Mouse (Mus musculus) right cerebral cortex, postnatal 14 days (tissue): ENCODE results near the gene Hoxa3.

Experiments
- DNase-seq: peaks from one replicate; pipeline ENCODE4 v3.0.0; 2022

The Hoxa3 gene

DNA sequence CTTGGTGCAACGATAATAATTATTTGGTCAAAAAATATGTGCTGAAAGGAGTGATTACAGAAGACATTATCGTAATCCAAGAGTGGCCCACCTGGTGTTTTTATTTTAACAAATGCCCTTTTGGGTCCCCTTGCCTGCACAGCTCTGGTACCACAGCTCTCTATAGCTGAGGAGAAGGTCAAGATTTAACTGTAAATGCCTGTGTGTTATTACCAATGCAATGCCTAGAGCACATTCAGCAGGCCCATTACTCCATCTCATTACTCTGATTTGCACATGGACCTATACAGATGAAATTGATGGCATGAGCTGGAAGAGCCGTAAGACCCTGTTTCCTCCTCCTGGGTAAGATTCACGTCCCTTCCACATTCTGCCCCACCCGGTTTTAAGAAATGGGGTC, 74.0 kb downstream of the Hoxa3 start:
- no peak for DNase-seq

DNA sequence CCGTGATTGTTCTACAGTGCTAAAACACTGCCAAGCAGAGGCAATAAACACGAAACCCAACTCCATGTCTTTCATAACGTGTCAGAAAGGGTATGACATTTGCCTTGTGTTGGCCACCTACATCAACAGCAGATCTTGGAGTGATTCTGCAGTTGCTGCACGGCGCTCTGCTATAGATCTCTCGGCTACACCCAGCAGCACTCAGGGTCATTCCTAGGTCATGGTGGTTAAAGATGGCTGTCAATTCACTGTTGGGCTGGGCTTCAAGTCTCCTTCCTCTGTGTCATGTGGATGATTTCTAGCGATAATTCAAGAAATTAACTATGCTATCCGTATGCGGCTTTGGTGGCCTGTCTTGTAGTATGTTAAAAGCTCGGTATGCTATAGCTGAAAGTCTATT, 74.6 kb downstream of the Hoxa3 start:
- no peak for DNase-seq

DNA sequence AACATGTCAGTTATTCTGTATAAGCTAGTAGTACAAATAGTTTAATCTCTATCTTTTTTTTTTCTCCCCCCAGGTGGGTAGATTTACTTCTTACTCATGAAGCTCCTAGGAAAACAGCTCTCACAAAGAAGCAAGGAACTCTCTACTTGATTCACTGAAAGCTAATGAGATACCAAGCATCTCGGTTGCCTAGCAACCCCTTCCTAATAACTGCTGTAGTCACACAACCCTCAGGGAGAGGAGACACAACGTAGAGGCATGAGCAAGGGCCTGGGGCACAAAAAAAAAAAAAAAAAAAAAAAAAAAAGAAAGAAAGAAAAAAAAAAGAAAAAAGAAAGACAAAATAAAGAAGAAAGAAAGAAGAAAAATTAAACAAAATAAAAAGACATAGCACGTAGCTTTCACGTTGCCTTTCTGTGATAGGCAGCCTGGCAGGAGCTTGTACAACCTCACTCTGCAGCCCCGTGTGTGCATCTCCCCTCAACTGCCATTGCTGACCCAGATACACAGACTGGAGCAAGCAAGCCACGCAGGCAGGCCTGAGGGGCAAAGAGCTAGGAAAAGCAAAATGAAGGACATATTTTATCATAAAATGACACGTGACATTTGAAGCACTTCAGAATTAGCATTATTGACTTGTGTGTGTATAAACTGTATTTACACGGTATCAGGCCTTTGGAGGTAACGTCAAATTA, 75.1 kb downstream of the Hoxa3 start:
- DNase-seq: no peak

DNA sequence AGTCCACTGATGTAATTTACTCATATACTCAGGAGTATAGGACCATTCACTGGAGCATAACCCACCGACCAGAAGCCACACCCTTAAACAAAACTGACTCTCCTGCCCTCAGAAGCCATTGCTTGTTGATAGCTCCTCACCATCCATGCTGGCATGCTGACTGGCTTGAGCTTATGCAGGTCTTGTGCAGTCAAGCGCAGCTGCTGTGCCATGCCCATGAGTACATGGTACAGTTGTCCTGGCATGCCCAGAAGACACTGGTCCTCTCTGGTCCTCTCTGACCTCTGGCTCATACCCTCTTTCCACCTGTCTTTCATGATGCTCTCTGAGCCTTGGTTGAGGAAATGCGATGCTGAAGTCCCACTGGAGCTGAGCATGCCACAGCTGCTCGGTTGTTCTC, 89.5 kb downstream of the Hoxa3 start:
- no peak for DNase-seq

DNA sequence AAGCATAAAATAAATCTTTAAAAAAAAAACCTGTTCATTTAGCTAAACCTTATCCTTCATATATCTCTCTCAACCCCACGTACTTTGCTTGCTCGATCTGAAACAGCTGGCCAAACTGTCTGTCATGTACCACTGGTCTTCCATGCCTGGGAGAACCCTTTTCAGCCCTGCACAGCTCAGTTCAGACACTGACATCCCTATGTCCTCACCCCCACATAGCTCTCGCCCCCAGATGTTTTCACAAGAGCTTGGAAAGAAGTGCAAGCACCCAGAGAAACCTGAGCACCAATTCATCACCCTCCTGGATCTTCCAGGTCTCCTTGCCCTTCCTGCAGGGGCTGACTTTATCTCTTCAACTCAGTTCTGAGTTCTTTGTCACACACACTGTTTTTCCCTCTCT, 92.0 kb downstream of the Hoxa3 start:
- no peak for DNase-seq
